Mouse (Mus musculus): ENCODE results near the gene Akr1c21.
"Not testable (repeated sequence)": the region's sequence is repeated elsewhere in the genome, so short reads cannot be mapped to it uniquely, and the experiment has no call there.

Akr1c21 gene

DNA sequence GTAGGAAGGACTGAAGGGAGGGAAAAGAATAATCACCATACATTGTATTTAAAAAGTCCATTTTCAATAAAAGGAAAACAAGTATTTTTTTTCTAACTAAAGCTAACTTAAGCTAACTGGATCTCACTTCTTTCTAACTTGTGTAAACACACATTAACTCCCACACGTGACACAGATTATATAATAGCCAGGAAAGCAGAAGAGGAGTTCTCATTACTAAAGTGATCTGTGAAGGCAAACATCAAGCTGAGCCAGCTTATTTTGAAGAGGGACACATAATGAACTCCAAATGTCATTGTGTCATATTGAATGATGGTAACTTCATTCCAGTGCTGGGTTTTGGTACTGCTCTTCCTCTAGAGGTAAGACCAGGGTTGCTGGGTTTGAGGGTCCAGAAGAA, at the start of gene Akr1c21:
Akr1c21 (plus strand) TSS at position 205 of the 400 bp plus-strand sequence.
- no peak for DNase-seq

GRCm38 (mm10) chr13:4559143-4559542, 14.7 kb upstream of the Akr1c21 start:
- DNase-seq: no peak

GRCm38 (mm10) chr13:4560500-4560899, 13.4 kb upstream of the Akr1c21 start:
- DNase-seq: no peak

GRCm38 (mm10) chr13:4565996-4566395, 7.9 kb upstream of the Akr1c21 start:
- no peak for DNase-seq

DNA sequence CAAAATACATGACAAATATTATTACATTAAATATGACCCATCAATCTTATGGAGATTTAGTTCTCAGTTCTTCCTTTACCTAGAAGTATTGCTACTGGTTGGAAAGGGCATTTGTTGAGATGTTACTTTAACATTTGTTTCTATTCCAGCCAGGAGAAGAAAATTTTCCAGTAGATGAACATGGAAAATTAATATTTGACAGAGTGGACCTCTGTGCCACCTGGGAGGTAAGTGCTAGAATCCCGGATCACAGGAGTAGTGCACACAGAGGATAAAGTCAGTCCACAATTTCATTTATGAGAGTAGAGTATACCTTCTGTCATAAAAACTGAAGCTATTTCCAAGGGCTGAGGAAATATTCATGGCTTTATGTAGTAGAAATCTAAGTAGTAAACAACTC, 3.0 kb downstream of the Akr1c21 start:
- no peak for DNase-seq

DNA sequence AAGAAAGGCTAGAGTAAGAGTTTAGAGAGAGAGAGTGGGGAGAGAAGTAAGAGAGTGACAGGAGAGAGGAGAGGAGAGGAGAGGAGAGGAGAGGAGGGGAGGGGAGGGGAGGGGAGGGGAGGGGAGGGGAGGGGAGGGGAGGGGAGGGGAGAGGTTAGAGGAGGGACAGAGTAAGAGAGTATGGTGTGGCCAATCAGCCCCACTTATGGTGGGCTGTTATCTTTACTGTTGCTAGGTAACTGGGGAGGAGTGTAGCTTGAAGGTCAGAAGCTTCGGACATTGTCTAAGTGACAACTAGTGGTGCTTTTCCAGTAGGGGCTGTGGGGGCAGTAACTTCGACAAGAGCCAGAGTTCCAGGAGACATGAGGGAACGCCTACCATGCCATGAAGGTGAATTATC, 29.6 kb downstream of the Akr1c21 start:
- DNase-seq: not testable (repeated sequence)

DNA sequence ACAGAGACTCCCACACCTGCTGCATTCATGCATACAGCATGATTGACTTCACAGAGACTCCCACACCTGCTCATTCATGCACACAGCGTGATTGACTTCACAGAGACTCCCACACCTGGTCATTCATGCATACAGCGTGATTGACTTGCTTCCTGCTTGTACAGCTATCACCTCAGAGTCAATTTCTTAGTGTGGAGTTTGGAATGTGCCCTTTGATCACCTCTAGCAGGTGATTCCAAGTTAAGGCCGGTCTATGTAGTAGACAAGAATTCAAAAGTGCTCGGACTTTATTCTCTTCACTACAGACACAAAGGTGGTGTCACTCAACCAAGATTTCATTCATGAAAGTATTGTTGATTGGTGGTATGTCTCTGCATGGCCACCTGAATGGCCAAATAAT, 32.9 kb downstream of the Akr1c21 start:
- no peak for DNase-seq

DNA sequence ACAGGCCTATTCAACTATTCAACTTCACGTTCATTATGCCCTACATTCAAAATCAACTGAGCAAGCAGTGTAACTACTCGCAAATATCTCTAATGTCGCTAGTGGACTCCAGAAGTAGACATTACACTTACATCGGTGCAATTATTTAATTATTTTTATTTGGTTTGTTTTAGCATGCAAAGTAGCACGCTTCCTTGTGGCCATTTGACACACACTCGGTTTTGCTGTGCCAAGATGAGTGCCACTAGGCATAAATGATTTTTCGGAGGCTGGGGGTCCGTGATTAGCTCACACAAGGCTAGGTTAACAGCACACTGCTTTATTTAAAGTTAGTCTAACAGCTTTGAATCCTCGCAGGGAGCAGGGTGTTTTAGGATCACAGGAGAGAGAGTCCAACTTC, 34.7 kb downstream of the Akr1c21 start:
- DNase-seq: no peak

DNA sequence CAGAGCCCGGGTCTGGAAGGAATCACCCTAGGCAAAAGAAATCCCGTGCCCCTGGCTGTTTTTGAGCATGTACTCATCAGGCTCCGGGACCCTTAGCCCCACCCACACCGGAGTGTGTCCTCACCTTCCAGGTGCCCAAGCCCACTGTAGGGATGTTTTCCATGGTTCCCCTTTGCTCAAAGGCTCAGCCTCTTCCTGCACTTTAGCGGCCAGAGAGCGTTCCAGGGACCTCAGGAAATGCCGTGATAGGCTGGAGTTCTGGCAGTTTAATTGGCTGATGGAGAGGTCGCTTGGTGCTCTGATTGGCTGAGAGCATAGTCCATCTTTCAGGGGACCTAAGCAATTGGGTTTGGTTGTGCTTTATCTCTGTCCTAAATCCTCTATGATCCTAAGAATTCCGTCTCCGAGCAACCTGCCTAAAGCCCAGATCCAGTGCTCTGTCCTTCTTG, 35.1 kb downstream of the Akr1c21 start, which contains the start of gene Akr1e1:
Akr1e1 (minus strand) TSS at position 214 of the 449 bp plus-strand sequence.
- peak; percentile 46 for DNase-seq

- no peak for DNase-seq
These were observed 37.0 kb downstream of the Akr1c21 start for GRCm38 (mm10) chr13:4610902-4611301.
